Mouse (Mus musculus): ENCODE data around the gene Iqsec3. TPM values are rescaled to one million over a fixed set of nuclear protein-coding genes. Genes with fewer than 3 reads are reported as not detected.
A peak's percentile ranks its signal among the peaks of the same experiment; 100 is the strongest.

Iqsec3 gene
- 14.6 and 18.7 TPM in 2 replicates for polyA plus RNA-seq (2015; fragmentation: Nextera tagmentation; extraction: Ambion mirVana)

DNA sequence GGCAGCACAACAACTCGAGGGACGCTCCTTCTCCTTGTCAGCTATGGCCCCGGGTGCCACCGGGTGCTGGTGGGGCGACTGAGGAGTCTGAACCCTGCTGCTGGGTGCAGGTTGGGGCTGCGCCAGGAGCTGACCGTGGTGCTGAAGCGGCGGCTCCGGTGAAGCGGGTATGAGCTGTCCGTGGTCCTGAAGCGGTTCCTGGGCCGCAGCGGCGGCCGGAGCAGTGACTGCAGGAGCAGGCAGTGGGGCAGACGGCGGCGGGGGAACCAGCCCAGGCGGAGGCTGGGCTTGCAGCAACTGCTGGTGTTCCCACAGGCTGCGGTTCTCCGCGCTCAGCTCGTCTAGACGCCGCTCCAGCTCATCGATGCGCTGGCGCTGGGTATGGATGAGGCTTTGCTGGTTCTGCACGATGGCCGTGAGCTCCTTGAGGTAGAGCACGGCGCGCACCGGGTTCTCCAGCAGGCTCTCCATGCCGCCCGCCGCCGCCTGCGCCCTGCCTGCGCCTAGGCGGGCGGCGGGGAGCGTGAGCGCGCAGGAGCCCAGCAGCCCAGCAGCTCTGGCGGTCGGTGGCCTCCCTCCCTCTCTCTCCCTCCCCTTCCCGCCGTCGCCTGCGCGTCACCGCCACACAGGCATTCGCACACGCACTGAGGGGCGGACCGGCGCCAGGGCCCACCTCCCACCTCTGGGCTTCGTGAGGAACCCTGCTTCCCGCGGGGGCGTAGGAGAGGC, at the start of gene Iqsec3:
Iqsec3 (minus strand) TSS at position 586 of the 729 bp plus-strand sequence.
- peak within 1 kb of the TSS; percentile 68 for H3K4me2 ChIP-seq

DNA sequence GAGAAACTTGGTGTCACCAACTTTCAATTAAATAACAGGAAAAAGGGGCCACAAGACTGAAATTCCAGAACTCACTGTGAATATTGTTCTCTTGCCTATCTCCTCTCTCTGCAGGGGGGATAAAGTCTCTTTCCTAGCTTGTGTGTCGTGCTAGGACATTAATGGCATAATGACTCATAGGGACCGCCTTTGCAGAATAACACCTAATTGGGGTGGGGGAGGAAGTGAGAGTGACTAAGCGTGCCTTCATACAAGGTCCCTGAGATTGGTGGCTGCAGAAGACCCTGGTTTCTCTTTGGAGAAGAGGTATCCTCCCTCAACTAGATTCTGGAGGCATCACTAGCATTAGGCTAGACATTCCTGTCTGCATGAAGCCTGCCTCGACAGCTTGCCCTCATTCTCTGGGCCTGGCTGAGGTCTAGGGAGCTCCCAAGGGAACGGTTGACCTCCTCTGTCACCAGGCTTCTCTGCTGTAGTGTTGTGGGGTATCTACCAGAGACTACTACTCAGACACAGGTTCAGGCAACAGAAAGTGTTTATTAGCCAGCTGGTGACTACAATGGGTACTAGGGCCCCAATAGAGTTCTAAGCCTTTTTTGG, 48.7 kb upstream of the Iqsec3 start:
- no peak overlapping the region for H3K4me3 ChIP-seq (replicated peaks)
- no peaks in the 10 kb centered on the region for H3K9me3 ChIP-seq (replicated peaks)
- 71% methylated on average over 5 of the region's 5 CpGs for WGBS

More for the DNA sequence above, at the start of gene Iqsec3:
- no peaks in the 10 kb centered on the region for H3K27me3 ChIP-seq (replicated peaks)
- under 1% methylated on average over 65 of the region's 65 CpGs for WGBS
- H3K4me1 ChIP-seq: peaks cover 53% of the 10 kb centered on the region
- peak; percentile 95 for ATAC-seq (ENCODE audit: low FRiP score)
- H3K9me3 ChIP-seq (replicated peaks): no peaks in the 10 kb centered on the region
- H3K4me3 ChIP-seq (replicated peaks): peak within 1 kb of the TSS; percentile 66
- no peaks in the 10 kb centered on the region for H3K36me3 ChIP-seq
- H3K9ac ChIP-seq (replicated peaks): peak within 1 kb of the TSS; percentile 74
- H3K27ac ChIP-seq (replicated peaks): peak within 1 kb of the TSS; percentile 95

DNA sequence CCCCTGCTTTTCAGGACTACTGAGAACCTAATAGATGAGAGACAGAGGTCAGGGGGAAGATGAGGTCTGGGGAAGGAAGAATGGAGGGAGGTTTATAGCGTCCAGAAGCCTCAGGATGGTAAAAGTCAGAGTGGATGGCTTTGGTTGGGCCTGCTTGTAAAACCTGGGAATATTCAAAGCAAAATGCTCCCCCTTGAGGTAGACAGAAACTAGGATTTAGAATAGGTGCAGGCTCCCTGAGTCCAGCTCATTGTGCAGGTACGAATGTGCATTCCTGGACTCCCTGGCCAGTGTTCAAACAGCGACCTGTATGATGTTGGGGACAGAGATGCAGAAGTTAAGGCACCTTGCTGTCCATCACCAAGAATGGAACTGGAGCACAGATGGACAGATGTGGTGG, 47.6 kb upstream of the Iqsec3 start:
- 71% methylated on average over 3 of the region's 3 CpGs for WGBS
- H3K27ac ChIP-seq (replicated peaks): no peak overlapping the region
- no peaks in the 10 kb centered on the region for H3K27me3 ChIP-seq (replicated peaks)
- no peaks in the 10 kb centered on the region for H3K36me3 ChIP-seq
- H3K4me1 ChIP-seq: peaks cover 7% of the 10 kb centered on the region; the same call in 1 of the 2 replicates
- no peak overlapping the region for H3K4me3 ChIP-seq (replicated peaks)
- no peak overlapping the region for H3K9ac ChIP-seq (replicated peaks)
- no peaks in the 10 kb centered on the region for H3K9me3 ChIP-seq (replicated peaks)
- no peak overlapping the region for H3K4me2 ChIP-seq
- ATAC-seq (ENCODE audit: low FRiP score): no peak

More for the DNA sequence above, 48.7 kb upstream of the Iqsec3 start:
- no peak overlapping the region for H3K9ac ChIP-seq (replicated peaks)
- H3K27me3 ChIP-seq (replicated peaks): no peaks in the 10 kb centered on the region
- H3K36me3 ChIP-seq: no peaks in the 10 kb centered on the region
- peaks cover 7% of the 10 kb centered on the region; the same call in 1 of the 2 replicates for H3K4me1 ChIP-seq
- H3K4me2 ChIP-seq: no peak overlapping the region
- no peak overlapping the region for H3K27ac ChIP-seq (replicated peaks)
- no peak for ATAC-seq (ENCODE audit: low FRiP score)

DNA sequence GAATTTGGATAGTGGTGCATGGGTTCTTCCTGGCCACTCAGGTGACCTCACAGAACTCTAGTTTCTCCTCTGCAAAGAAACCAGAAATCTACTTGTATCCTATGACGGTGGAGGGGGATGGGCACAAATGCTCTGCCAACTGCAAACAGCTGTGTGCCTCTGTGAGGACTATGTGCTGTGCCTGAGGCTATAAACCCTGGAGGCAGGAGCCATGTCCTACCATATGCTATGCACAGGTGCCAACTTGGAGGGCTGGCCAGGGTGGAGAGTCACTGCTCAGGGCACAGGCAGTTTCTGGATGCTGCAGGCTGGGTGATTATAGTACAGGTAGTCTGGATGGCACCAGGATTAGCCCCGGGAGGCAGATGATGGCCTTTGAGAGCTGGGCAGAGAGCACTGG, 46.4 kb upstream of the Iqsec3 start:
- WGBS: 58% methylated on average over 2 of the region's 2 CpGs
- no peaks in the 10 kb centered on the region for H3K9me3 ChIP-seq (replicated peaks)

DNA sequence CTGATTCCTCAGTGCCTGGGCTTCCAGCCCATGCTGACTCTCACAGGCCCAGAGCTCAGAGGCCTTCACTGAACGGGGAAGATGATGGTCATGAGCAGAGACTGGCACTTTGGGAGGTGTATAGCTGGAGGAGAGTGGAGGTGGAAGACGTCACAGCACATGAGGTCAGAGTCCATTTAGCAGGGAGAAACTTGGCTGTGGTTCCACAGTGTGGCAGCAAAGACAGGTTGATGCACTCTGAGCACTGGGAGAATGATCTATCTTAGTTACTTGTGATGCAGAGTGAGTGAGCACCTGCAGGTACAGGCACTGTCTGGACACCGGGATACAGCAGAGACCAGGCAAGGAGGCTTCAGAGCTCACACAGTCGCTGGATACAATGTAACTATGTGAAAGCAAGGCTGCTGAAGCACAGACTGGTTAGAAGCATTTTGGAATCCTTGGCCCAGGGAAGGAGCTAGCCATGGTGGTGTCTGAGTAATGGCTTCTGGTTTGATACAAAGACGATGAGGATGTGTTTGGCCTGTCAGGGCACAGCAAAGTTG, 45.9 kb upstream of the Iqsec3 start:
- WGBS: 81% methylated on average over 5 of the region's 5 CpGs

More for the DNA sequence above, 46.4 kb upstream of the Iqsec3 start:
- H3K4me1 ChIP-seq: peaks cover 6% of the 10 kb centered on the region; the same call in 1 of the 2 replicates
- H3K4me3 ChIP-seq (replicated peaks): no peak overlapping the region
- no peak overlapping the region for H3K27ac ChIP-seq (replicated peaks)
- H3K36me3 ChIP-seq: no peaks in the 10 kb centered on the region
- H3K4me2 ChIP-seq: no peak overlapping the region
- H3K27me3 ChIP-seq (replicated peaks): no peaks in the 10 kb centered on the region
- peak; percentile 56; the same call in 1 of the 2 replicates for ATAC-seq (ENCODE audit: low FRiP score)
- no peak overlapping the region for H3K9ac ChIP-seq (replicated peaks)

DNA sequence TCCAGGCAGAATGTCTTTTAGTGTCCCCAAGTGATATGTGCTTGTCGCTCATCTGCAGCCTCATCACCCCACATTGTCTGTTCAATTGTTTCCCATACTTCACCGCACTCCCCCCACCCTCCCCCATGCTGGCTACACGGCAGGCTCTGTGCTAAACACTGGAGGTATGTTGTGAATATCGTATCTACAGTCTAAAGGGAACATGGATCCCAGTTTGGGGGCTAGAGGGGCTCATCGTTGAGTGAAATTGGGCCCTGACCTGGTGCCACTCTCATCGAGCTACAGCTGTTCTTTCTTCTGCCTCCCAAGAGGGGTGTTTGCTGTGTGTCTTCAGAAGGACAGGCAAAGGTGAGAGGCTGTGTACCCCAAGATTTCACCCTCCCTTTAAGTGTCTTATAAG, 44.2 kb upstream of the Iqsec3 start:
- no peaks in the 10 kb centered on the region; the same call in 1 of the 2 replicates for H3K4me1 ChIP-seq
- no peak overlapping the region for H3K9ac ChIP-seq (replicated peaks)
- no peak overlapping the region for H3K27ac ChIP-seq (replicated peaks)
- no peaks in the 10 kb centered on the region for H3K9me3 ChIP-seq (replicated peaks)
- no peaks in the 10 kb centered on the region for H3K27me3 ChIP-seq (replicated peaks)
- no peak overlapping the region for H3K4me2 ChIP-seq
- no peak for ATAC-seq (ENCODE audit: low FRiP score)
- no peaks in the 10 kb centered on the region for H3K36me3 ChIP-seq
- WGBS: 67% methylated on average over 6 of the region's 6 CpGs
- no peak overlapping the region for H3K4me3 ChIP-seq (replicated peaks)

More for the DNA sequence above, 45.9 kb upstream of the Iqsec3 start:
- Histone ChIP-seq H3K27ac (replicated peaks) (no peak overlapping the region), H3K9me3 (replicated peaks) (no peaks in the 10 kb centered on the region), H3K4me2 (no peak overlapping the region), H3K9ac (replicated peaks) (no peak overlapping the region), H3K4me1 (peaks cover under 1% of the 10 kb centered on the region; the same call in 1 of the 2 replicates), H3K4me3 (replicated peaks) (no peak overlapping the region), H3K27me3 (replicated peaks) (no peaks in the 10 kb centered on the region), H3K36me3 (no peaks in the 10 kb centered on the region)
- no peak for ATAC-seq (ENCODE audit: low FRiP score)

DNA sequence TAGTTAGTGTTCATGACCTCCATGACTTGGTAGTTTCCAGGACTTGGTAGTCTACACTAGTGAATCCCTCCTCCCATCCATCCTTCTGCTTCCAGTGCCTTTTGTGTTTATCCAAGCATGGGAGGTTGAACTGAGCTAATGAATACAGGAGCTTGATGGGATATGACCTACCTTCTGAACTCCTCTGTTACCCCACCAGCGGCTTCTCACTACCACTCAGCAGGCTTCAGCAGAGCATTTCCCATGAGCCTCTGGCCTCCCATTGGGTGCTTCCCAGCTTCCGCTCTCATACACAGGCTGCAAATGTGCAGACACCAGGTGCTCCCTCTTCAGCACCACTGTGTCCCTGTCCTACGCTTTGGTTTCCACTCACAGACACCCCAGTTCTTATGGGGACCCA, 36.9 kb upstream of the Iqsec3 start:
- peak; percentile 26 for ATAC-seq (ENCODE audit: low FRiP score)
- H3K9ac ChIP-seq (replicated peaks): no peak overlapping the region
- H3K27ac ChIP-seq (replicated peaks): peak overlapping the region; percentile 10
- H3K27me3 ChIP-seq (replicated peaks): no peaks in the 10 kb centered on the region
- no peaks in the 10 kb centered on the region for H3K36me3 ChIP-seq
- no peak overlapping the region for H3K4me3 ChIP-seq (replicated peaks)
- peaks cover 5% of the 10 kb centered on the region; the same call in 1 of the 2 replicates for H3K4me1 ChIP-seq
- H3K4me2 ChIP-seq: no peak overlapping the region
- WGBS: 82% methylated on average over 3 of the region's 3 CpGs
- no peaks in the 10 kb centered on the region for H3K9me3 ChIP-seq (replicated peaks)

DNA sequence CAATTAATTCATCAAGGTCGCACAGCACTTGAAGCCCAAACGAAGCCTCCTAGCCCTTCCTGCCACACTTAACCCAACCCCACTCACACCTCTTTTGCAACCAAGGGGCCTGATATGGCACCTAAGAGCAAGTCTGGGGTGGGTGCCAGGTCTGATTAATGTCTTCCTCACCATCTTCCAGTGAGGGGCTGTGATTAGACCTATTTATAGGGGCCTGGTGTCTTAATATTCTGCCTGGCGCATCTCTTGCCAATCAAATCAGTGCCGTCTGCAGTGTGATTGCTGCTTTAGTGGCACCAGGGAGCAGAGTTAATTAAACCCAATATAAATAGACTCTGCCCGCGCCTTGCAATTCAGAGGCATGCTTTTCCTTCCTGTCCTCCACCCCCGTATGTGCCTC, 36.4 kb upstream of the Iqsec3 start:
- Histone ChIP-seq H3K27ac (replicated peaks) (peak overlapping the region; percentile 39; the same call in 1 of the 2 replicates), H3K36me3 (no peaks in the 10 kb centered on the region), H3K9me3 (replicated peaks) (no peaks in the 10 kb centered on the region), H3K4me1 (peaks cover 5% of the 10 kb centered on the region; the same call in 1 of the 2 replicates), H3K27me3 (replicated peaks) (no peaks in the 10 kb centered on the region), H3K4me2 (no peak overlapping the region), H3K4me3 (replicated peaks) (no peak overlapping the region), H3K9ac (replicated peaks) (no peak overlapping the region)
- peak; percentile 69 for ATAC-seq (ENCODE audit: low FRiP score)
- WGBS: 47% methylated on average over 7 of the region's 7 CpGs

DNA sequence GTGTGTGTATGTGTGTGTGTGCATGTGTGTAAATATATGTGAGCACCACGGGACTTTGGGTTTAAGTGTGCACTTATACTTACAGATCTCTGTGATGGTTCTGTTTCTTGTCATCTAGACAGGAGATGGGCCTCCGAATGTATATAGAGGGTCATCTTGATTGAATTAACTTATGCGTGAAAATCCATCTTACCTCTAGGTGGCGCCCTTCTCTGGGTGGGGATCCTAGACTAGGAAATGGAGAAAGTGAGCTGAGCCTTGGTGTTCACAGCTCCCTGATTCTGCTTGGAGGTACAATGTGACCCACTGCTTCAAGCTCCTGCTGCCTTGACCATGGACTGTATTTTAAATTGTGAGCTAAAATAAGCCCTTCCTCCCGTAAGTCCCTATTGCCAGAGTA, 34.8 kb upstream of the Iqsec3 start:
- H3K4me1 ChIP-seq: 0 out of 2 replicates have a peak, but pooled peaks cover 5% of the 10 kb centered on the region
- 70% methylated on average over 5 of the region's 5 CpGs for WGBS
- H3K27me3 ChIP-seq (replicated peaks): no peaks in the 10 kb centered on the region
- no peaks in the 10 kb centered on the region for H3K9me3 ChIP-seq (replicated peaks)
- H3K4me2 ChIP-seq: no peak overlapping the region
- no peak overlapping the region for H3K4me3 ChIP-seq (replicated peaks)
- H3K36me3 ChIP-seq: no peaks in the 10 kb centered on the region
- no peak overlapping the region for H3K27ac ChIP-seq (replicated peaks)
- H3K9ac ChIP-seq (replicated peaks): no peak overlapping the region
- no peak for ATAC-seq (ENCODE audit: low FRiP score)

DNA sequence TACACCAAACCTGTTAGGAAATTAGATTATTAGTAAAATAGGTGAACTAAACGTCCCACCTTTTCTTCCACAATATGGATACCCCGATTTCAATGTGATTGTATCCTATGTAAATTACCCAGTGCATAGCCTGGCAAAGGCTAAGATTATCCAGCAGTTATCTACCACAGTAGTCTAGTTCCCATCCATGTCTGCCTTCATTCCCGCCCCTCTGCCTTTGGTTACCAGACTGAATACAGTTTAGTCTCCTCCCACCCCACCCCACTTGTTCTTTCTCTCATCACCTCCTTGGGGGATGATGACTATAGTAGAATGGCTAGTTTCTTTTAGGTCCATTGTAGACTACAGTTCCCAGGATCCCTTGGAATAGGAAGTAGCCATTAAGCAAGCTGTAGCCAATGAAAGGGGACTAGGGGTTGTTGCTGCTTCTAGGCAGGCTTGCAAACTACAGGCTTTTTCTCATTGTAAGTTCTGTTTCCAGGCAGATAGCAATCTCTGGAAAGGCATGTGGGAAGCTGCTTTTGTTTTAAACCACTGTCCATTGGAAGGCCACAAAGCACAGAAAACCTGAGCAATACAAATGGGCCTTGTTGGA, 27.7 kb upstream of the Iqsec3 start:
- H3K27ac ChIP-seq (replicated peaks): peak overlapping the region; percentile 61
- H3K4me2 ChIP-seq: peak overlapping the region; percentile 25
- no peak overlapping the region for H3K9ac ChIP-seq (replicated peaks)
- peaks cover 7% of the 10 kb centered on the region for H3K4me1 ChIP-seq
- ATAC-seq (ENCODE audit: low FRiP score): peak; percentile 89
- WGBS: 73% methylated on average over 3 of the region's 3 CpGs
- H3K4me3 ChIP-seq (replicated peaks): no peak overlapping the region
- H3K27me3 ChIP-seq (replicated peaks): no peaks in the 10 kb centered on the region
- H3K36me3 ChIP-seq: no peaks in the 10 kb centered on the region
- no peaks in the 10 kb centered on the region for H3K9me3 ChIP-seq (replicated peaks)

DNA sequence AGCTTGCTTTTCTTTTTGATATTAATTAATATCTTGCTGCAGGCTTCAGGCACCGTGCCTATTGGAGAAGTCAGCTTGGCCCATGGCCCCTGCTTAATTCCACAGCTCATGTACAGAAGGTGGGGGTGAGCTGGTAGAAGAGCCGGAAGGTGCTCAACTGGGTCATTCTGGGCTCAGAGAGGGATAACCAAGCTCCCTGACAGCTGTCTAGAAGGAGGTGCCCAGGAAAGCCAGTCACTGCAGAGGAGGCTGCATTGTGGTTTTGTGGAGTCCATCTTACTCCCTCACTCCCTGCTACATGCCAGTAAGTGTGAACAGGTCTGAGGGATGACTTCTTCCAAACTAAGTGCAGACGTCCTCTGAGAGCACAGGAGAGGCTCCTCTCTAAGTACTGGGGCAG, 26.4 kb upstream of the Iqsec3 start:
- Histone ChIP-seq H3K4me2 (no peak overlapping the region), H3K27ac (replicated peaks) (no peak overlapping the region), H3K36me3 (no peaks in the 10 kb centered on the region), H3K9ac (replicated peaks) (no peak overlapping the region), H3K4me1 (peaks cover 7% of the 10 kb centered on the region), H3K4me3 (replicated peaks) (no peak overlapping the region), H3K9me3 (replicated peaks) (no peaks in the 10 kb centered on the region), H3K27me3 (replicated peaks) (no peaks in the 10 kb centered on the region)
- no peak for ATAC-seq (ENCODE audit: low FRiP score)
- WGBS: 83% methylated on average over 3 of the region's 3 CpGs

Data from neural tube, embryonic 15.5 days (tissue).